Mouse (Mus musculus): Measurements from ENCODE around the gene Arv1. TPM values are rescaled to one million over a fixed set of nuclear protein-coding genes. Genes with fewer than 3 reads are reported as not detected.
A peak's percentile ranks its signal among the peaks of the same experiment; 100 is the strongest.

Gene Arv1
- total RNA-seq, 2 experiments from 2014 or later, result 13.0 to 13.9 TPM

DNA sequence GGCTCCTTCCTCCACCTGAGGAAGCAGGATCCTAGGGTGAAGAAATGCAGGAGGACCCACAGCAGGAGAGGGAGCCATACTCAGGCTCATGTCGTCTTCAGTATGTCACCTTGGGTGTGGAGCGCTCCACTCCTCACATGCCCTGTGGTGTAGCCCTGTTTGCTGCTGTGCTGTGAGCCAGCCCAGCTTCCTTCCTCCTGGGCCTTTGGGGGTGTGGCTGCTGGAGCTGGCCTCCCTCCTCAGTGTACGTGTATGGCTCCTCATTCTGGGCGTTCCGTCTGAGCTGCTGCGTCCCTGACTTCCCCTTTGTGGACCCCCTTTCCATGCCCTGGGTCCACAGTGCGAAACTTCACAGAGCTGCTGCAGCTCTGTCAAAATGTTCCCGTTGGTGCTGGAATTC lies 10.9 kb downstream of the Arv1 start:
- no peak overlapping the region for H3K4me3 ChIP-seq
- intact Hi-C loops (cut with DNase I), result no loop called here
- DNase-seq (ENCODE audit: extremely low spot score in 1 of 2, low spot score in 2 of 2), result no peak
- no peak overlapping the region for H3K27ac ChIP-seq
- TF ChIP-seq CTCF (IDR thresholded peaks at IDR 0.05), result no peak

DNA sequence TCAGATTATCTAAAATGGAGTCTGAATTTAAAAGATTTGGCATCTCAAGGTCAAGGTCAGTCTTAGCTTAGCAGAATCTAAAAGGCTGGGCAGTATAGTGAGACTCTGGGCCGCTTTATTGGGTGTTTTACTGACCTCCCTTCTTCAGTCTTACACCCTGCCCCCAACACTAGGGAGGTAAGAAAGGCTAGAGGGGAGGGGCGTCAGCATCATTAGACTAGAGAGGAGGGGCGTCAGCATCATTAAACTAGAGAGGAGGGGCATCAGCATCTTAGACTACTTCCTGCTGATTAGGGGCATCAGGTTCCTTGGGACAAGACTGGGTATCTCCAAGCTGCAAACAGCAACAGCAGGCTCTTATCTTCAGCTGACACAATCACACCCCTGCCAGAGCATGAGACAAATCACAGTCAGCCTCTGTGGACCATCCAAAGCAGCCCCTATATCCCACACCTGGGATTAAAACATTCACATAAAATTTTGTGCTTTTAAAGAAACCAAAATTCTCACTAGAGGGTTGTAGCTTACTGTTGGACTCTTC lies 13.5 kb downstream of the Arv1 start:
- TF ChIP-seq CTCF (IDR thresholded peaks at IDR 0.05), result no peak
- intact Hi-C loops (cut with DNase I), result loop anchor here (5.0 kb wide), 1 partner anchor 92 kb away; no protein-coding TSS in a partner anchor
- no peak overlapping the region for H3K4me3 ChIP-seq
- DNase-seq (ENCODE audit: extremely low spot score in 1 of 2, low spot score in 2 of 2), result no peak
- H3K27ac ChIP-seq, result no peak overlapping the region

DNA sequence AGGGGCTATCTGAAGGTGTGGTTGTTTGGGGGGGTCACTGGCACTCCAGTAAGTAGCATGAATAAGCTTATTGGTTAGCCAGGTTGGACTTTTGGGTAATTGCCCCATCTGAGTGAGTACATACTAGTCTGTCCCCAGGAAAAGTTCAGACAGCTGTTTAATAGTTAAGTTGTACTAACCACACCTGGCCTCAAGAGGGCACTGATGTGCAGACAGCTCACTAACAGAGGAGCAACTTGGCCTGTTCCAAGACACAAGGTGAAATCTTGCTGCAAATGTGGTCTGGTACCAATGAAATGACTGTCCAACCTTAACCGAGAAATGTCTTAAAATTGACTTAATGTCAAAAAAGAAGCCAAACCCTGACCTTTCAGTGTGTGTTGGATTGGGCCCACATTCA lies 17.3 kb downstream of the Arv1 start:
- no peak for DNase-seq (ENCODE audit: extremely low spot score in 1 of 2, low spot score in 2 of 2)
- Histone ChIP-seq H3K27ac (no peak overlapping the region), H3K4me3 (no peak overlapping the region)
- peak; percentile 64 for TF ChIP-seq CTCF (IDR thresholded peaks at IDR 0.05)
- intact Hi-C loops (cut with DNase I), result loop anchor here (5.0 kb wide), 1 partner anchor 88 kb away; no protein-coding TSS in a partner anchor

DNA sequence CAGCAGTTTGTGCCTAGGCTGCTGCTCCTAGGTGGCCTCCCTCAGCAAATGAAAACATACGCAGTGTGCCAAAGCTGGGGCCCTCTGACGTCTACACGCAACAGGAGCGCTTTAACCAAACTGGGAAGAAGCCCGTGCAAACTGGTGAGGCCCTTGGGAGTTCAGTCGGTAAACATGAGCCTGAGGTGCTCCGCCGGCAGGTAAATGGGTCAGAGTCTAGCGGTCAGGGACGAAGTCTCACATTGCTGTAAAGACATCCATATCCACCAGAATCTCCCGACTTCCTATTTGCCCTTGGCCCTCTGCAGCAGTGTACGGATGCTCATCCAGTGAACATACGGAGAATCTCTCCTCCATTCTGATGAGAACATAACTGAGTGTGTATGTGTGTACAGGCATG lies 24.7 kb downstream of the Arv1 start:
- intact Hi-C loops (cut with DNase I), result no loop called here
- DNase-seq (ENCODE audit: extremely low spot score in 1 of 2, low spot score in 2 of 2), result no peak
- no peak overlapping the region for H3K4me3 ChIP-seq
- H3K27ac ChIP-seq, result no peak overlapping the region
- no peak for TF ChIP-seq CTCF (IDR thresholded peaks at IDR 0.05)

DNA sequence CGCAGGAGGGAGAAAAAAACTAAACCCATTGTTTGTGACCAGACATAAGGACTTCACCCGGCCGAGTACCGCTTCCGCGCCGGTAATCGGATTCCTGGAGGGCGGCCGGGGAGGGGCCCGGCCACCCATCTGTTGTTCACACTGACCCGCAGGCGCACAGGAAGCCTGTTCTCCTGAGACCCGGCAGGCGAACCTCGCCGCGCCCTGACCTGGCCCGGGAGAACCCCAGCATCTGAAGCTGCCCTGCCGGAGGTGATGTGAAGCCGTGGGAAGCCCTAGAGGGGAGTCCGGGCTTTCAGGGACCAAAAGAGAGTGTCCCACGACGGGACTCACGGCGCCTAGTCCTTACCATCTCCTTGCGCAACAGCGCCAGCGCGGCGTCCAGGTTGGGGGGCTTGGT lies 29.3 kb downstream of the Arv1 start:
- no peak for TF ChIP-seq CTCF (IDR thresholded peaks at IDR 0.05)
- DNase-seq (ENCODE audit: extremely low spot score in 1 of 2, low spot score in 2 of 2), result no peak
- intact Hi-C loops (cut with DNase I), result no loop called here
- Histone ChIP-seq H3K4me3 (peak overlapping the region; percentile 41), H3K27ac (no peak overlapping the region)

DNA sequence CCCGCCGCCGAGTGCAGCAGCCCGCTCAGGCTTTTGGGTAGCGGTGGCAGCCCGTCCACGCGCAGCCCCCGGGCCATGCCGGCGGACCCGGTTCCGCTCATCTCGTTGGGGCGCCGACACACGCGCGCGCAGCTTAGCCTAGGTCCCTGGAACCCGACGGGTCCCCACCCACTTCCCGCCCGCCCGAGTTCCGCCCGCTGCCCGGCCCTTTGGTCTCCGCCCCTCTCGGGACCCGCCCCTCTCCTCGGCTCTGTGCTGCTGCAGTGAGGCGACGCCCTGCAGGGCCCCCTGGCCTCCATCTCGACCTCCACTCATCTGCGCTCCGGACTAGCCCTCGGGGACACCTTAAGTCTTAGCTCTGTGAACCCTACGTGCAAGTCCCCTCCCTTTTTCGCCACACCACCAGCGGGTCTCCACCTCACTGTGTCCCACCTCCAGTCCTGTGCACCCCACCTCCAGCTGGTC lies 29.8 kb downstream of the Arv1 start, which contains the start of gene Fam89a:
Fam89a (minus strand) TSS at position 124 of the 465 bp plus-strand sequence.
- Histone ChIP-seq H3K4me3 (peak within 1 kb of the TSS; percentile 41), H3K27ac (no peak within 1 kb of the TSS)
- intact Hi-C loops (cut with DNase I), result no loop called here
- no peak for DNase-seq (ENCODE audit: extremely low spot score in 1 of 2, low spot score in 2 of 2)
- TF ChIP-seq CTCF (IDR thresholded peaks at IDR 0.05), result no peak

DNA sequence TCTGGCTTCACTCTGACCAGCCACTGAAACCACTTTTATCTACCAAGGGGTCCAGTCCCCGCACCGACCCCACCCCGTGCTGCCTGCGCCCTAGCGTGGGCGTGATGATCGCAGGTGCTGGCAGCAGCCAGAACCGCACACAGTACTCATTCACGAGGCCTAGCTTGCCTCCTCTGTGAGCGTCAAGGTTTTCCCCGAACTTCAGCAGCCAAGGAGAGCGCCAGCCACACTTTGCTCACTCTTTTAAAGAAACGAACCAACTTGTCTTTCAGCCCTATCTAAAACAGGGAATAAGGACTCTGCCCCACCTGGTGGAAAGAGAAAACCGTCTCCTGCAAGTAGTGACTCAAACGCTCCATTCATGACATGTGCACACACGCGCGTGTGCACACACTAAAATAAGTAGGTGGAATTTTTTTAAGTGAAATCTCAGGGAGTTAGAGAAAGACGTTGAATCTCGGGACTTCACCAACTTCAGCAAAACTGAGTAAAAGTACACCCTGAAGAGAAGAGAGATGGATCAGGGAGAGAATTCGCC lies 30.5 kb downstream of the Arv1 start:
- intact Hi-C loops (cut with DNase I), result no loop called here
- no peak for TF ChIP-seq CTCF (IDR thresholded peaks at IDR 0.05)
- Histone ChIP-seq H3K27ac (no peak overlapping the region), H3K4me3 (no peak overlapping the region)
- no peak for DNase-seq (ENCODE audit: extremely low spot score in 1 of 2, low spot score in 2 of 2)

DNA sequence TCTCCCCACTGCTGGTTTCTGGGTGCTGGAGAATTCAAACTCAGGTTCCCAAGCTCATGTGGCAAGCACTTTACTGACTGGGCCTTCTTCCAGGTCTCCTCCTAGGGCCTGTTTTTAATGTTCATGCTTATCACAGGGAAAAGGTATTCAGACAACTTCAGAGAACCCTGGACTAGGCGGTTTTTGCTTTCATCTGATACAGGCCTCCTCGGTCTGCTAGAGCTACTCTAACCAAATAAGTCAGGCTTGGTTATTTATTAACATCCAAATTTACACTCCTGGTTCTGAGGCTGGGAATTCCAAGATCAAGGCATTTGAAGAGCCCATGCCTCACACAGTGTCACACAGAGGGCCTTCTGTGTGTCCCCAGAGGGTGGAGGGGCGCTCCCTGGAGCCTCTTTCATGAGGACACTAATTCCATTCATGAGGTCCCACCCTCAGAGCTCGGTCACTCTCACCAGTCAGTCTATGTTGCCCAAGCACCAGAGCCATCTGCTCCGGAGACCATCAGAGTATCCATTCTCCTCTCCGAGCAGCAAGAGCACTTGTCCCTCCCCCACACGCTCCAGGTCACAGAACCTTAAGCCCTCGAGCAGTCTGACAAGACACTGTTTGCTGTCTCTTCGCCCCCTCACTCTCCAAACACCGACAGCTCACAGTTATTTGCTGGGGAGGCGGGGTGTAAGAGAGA lies 32.3 kb downstream of the Arv1 start:
- intact Hi-C loops (cut with DNase I), result no loop called here
- no peak overlapping the region for H3K27ac ChIP-seq
- DNase-seq (ENCODE audit: extremely low spot score in 1 of 2, low spot score in 2 of 2), result peak in 1 of 2 experiments; percentile 19
- no peak overlapping the region for H3K4me3 ChIP-seq
- no peak for TF ChIP-seq CTCF (IDR thresholded peaks at IDR 0.05)

DNA sequence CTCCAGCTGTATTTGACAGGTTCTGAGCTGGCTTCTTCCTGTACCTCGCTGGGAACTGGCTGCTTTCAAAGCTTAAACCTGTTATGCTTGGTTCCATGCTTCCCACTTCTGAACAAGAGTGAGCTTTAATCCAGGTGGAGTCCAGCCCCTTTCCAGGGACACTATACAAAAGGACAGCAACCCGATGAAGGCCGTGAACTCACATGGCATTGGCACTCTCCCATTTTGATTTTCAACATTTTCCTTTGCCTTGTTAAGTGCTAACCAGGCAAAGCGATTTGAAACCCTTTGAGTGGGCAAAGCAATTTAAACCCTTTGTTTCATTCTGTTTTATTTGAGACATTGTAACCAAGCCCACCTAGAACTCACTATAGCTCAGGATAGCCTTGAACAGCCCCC lies 32.9 kb downstream of the Arv1 start:
- no peak for TF ChIP-seq CTCF (IDR thresholded peaks at IDR 0.05)
- intact Hi-C loops (cut with DNase I), result loop anchor here (5.0 kb wide), 1 partner anchor 58 kb away; no protein-coding TSS in a partner anchor
- Histone ChIP-seq H3K4me3 (no peak overlapping the region), H3K27ac (no peak overlapping the region)
- no peak for DNase-seq (ENCODE audit: extremely low spot score in 1 of 2, low spot score in 2 of 2)

DNA sequence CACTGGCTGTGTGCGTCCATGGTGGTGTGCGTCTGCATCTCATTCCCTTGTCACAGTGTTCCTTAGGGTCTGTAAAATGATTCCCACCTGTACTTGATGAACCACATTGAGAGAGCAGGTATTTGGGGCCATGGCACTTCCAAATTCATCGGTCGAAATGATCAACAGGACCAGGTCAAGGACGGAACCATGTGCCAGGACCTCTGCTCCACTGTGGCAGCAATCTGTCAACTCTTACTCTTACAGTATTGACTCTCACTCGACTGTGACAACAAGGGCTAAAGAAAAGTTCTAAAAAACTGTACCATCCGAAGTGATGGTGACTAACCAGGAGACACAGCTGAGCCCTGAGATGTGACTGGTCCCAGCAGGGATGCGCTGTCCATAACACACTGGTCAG lies 33.5 kb downstream of the Arv1 start:
- Histone ChIP-seq H3K4me3 (no peak overlapping the region), H3K27ac (no peak overlapping the region)
- intact Hi-C loops (cut with DNase I), result loop anchor here (5.0 kb wide), 1 partner anchor 57 kb away; no protein-coding TSS in a partner anchor
- no peak for TF ChIP-seq CTCF (IDR thresholded peaks at IDR 0.05)
- no peak for DNase-seq (ENCODE audit: extremely low spot score in 1 of 2, low spot score in 2 of 2)

DNA sequence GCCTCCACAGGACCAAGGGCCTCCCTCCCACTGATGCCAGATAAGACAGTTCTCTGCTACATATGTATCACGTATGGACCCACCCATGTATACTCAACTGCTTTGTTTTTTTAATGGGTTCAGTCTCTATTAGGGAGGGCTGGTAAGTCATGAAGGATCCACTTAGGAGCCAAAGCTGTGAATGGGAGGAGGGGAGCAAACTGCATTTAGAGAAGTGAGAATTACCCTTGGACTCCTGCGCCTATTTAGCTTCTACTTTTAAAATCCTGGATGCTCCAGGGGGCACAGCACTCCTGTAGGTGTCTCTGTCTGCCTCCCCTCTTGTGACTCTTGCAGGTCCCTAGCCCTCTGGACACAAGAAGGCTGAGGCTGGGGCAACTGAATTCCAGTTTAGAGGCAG lies 34.2 kb downstream of the Arv1 start:
- intact Hi-C loops (cut with DNase I), result loop anchor here (5.0 kb wide), 1 partner anchor 56 kb away; no protein-coding TSS in a partner anchor
- Histone ChIP-seq H3K4me3 (no peak overlapping the region), H3K27ac (no peak overlapping the region)
- no peak for TF ChIP-seq CTCF (IDR thresholded peaks at IDR 0.05)
- DNase-seq (ENCODE audit: extremely low spot score in 1 of 2, low spot score in 2 of 2), result no peak

DNA sequence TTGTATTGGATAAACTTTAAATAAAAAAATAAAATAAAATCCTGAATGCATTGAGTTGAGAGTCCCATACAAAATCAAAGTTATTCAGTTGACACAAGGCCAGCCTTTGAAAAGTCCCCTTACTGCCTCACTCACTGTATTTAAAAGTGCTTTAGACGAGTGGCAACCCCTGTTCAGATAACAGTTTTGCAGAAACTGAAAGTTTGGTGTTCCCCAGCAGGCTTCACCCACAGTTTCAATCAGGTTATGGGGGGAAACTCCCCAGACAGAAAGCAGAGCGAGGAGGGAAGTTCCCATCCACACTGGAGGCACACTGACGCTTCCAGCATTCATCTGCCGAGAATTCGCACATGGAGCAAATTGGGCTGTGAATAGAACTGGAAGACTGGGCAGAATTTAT lies 34.7 kb downstream of the Arv1 start:
- no peak overlapping the region for H3K4me3 ChIP-seq
- DNase-seq (ENCODE audit: extremely low spot score in 1 of 2, low spot score in 2 of 2), result no peak
- TF ChIP-seq CTCF (IDR thresholded peaks at IDR 0.05), result no peak
- no peak overlapping the region for H3K27ac ChIP-seq
- intact Hi-C loops (cut with DNase I), result loop anchor here (5.0 kb wide), 1 partner anchor 56 kb away; no protein-coding TSS in a partner anchor
